Mouse (Mus musculus): ENCODE measurements around the gene Sparc. TPM values are rescaled to one million over a fixed set of nuclear protein-coding genes. Genes with fewer than 3 reads are reported as not detected.

The Sparc gene
- polyA plus RNA-seq (2012; ENCODE audit: low replicate concordance): 13.7 and 37.9 TPM in 2 replicates

GRCm38 (mm10) chr11:55422978-55423377 is at the start of gene Sparc:
TSS of gene Sparc (minus strand) at chr11:55423183.

GRCm38 (mm10) chr11:55469048-55469843 is 46.3 kb upstream of the Sparc start, which contains the start of gene G3bp1:
TSS of gene G3bp1 (plus strand) at chr11:55469685.

GRCm38 (mm10) chr11:55461019-55461645 is 38.1 kb upstream of the Sparc start, which contains the start of gene Atox1:
TSS of gene Atox1 (minus strand) at chr11:55461239.

Other genes with a start within 250 kb of the Sparc start
- gene Slc36a2, start 238.1 kb downstream of the Sparc start, polyA plus RNA-seq (2012; ENCODE audit: low replicate concordance): 0.41 TPM in 1 of 2 replicates, not detected in the other
- gene Slc36a1, start 218.8 kb downstream of the Sparc start, polyA plus RNA-seq (2012; ENCODE audit: low replicate concordance): 5.8 and 19.8 TPM in 2 replicates
- gene Fat2, start 86.6 kb downstream of the Sparc start, polyA plus RNA-seq (2012; ENCODE audit: low replicate concordance): not detected in 2 replicates
- 10.7 and 55.0 TPM in 2 replicates for gene Atox1, start 38.1 kb upstream of the Sparc start, polyA plus RNA-seq (2012; ENCODE audit: low replicate concordance)
- 85.7 and 258 TPM in 2 replicates for gene G3bp1, start 46.5 kb upstream of the Sparc start, polyA plus RNA-seq (2012; ENCODE audit: low replicate concordance)
- not detected in 2 replicates for gene Glra1, start 185.0 kb upstream of the Sparc start, polyA plus RNA-seq (2012; ENCODE audit: low replicate concordance)

Data from leukemia stem cell, adult 10-12 weeks (primary cell).